Mouse (Mus musculus) CH12.LX (cell line): Measurements from ENCODE around the gene Cldn7. TPM values are rescaled to one million over a fixed set of nuclear protein-coding genes. Genes with fewer than 3 reads are reported as not detected.

Experiments
- DNase-seq: peaks from one replicate; pipeline ENCODE4 v3.0.0-alpha.2; 2013; ENCODE audit errors: extremely low read depth
- H3K27ac ChIP-seq: 2 replicates; pipeline ENCODE4 v1.5.1; 2012; ENCODE audit warnings: low read depth, mild to moderate bottlenecking, control low read depth, moderate library complexity; ENCODE audit not compliant: insufficient read depth
- H3K27me3 ChIP-seq: replicated peaks from 2 replicates; pipeline ENCODE3; 2012; ENCODE audit warnings: inconsistent platforms
- H3K36me3 ChIP-seq, 2 experiments: replicated peaks in 1 of 2; 2 replicates each; pipeline versions ENCODE3 to v1.6.1; 2012; ENCODE audit warnings: inconsistent platforms in 1 of 2, low read length in 1 of 2, mild to moderate bottlenecking in 1 of 2, mixed read lengths in 1 of 2, moderate library complexity in 1 of 2; ENCODE audit not compliant: control insufficient read depth in 1 of 2, insufficient read depth in 1 of 2
- H3K4me1 ChIP-seq, 2 experiments: 2 replicates each; pipeline ENCODE4 v1.6.1; 2012; ENCODE audit warnings: inconsistent platforms in 1 of 2, moderate library complexity in 1 of 2; ENCODE audit not compliant: insufficient read depth in 2 of 2, control insufficient read depth in 1 of 2
- H3K4me2 ChIP-seq: 2 replicates; pipeline ENCODE4 v1.6.1; 2012; ENCODE audit warnings: low read depth, mild to moderate bottlenecking, control low read depth; ENCODE audit not compliant: poor library complexity, insufficient read depth, severe bottlenecking
- H3K4me3 ChIP-seq, 3 experiments: fragments of 150-350 bp in 1 of 3; sonication (generic) in 1 of 3; replicated peaks in 1 of 3; 2 replicates each; pipeline versions ENCODE3 to v1.5.1; 2011 to 2012; ENCODE audit warnings: low read depth in 2 of 3, low read length in 2 of 3, mild to moderate bottlenecking in 2 of 3, moderate library complexity in 2 of 3, control low read depth in 1 of 3, improper control_type of control experiment in 1 of 3, inconsistent platforms in 1 of 3, mixed read lengths in 1 of 3; ENCODE audit not compliant: poor library complexity in 1 of 3
- H3K79me2 ChIP-seq: replicated peaks from 2 replicates; pipeline ENCODE4 v1.6.1; 2012; ENCODE audit warnings: mild to moderate bottlenecking, moderate library complexity; ENCODE audit not compliant: control insufficient read depth, poor library complexity, insufficient read depth, severe bottlenecking; ENCODE audit errors: extremely low read depth
- H3K9ac ChIP-seq: 2 replicates; pipeline ENCODE4 v1.6.1; 2012; ENCODE audit warnings: low read depth, mild to moderate bottlenecking, control low read depth, moderate library complexity; ENCODE audit not compliant: insufficient read depth
- H3K9me3 ChIP-seq: replicated peaks from 2 replicates; pipeline ENCODE3; 2012; ENCODE audit warnings: low read length, inconsistent platforms, mixed read lengths
- BHLHE40 ChIP-seq: IDR thresholded peaks from 2 replicates; pipeline ENCODE4 v1.6.1; 2011; ENCODE audit warnings: mild to moderate bottlenecking, low read depth, low read length, improper control_type of control experiment
- CTCF ChIP-seq, 2 experiments: IDR thresholded peaks in 1 of 2; conservative IDR thresholded peaks in 1 of 2; 2 replicates each; pipeline ENCODE4 v1.5.1; 2011 to 2012; ENCODE audit warnings: low read depth in 2 of 2, low read length in 2 of 2, improper control_type of control experiment in 1 of 2, inconsistent platforms in 1 of 2, mild to moderate bottlenecking in 1 of 2, moderate library complexity in 1 of 2
- E2F4 ChIP-seq: IDR thresholded peaks from 2 replicates; pipeline ENCODE4 v1.6.1; 2011; ENCODE audit warnings: low read depth, low read length, improper control_type of control experiment; ENCODE audit not compliant: insufficient replicate concordance
- ELF1 ChIP-seq: IDR thresholded peaks from 2 replicates; pipeline ENCODE4 v1.6.1; 2014; ENCODE audit warnings: low read depth, mild to moderate bottlenecking, inconsistent platforms, low read length, improper control_type of control experiment
- EP300 ChIP-seq: IDR thresholded peaks from 2 replicates; pipeline ENCODE4 v1.6.1; 2011; ENCODE audit warnings: low read length, improper control_type of control experiment
- ETS1 ChIP-seq: conservative IDR thresholded peaks from 2 replicates; pipeline ENCODE4 v1.6.1; 2012; ENCODE audit warnings: low read depth, mild to moderate bottlenecking, inconsistent platforms, low read length, improper control_type of control experiment, moderate library complexity
- GABPA ChIP-seq: IDR thresholded peaks from 2 replicates; pipeline ENCODE4 v1.6.1; 2012; ENCODE audit warnings: low read depth, low read length, improper control_type of control experiment, inconsistent platforms; ENCODE audit not compliant: insufficient replicate concordance
- JUN ChIP-seq: IDR thresholded peaks from 2 replicates; pipeline ENCODE4 v1.6.1; 2011; ENCODE audit warnings: low read depth, mild to moderate bottlenecking, low read length, improper control_type of control experiment, moderate library complexity; ENCODE audit not compliant: insufficient read depth
- KAT2A ChIP-seq: IDR thresholded peaks from 2 replicates; pipeline ENCODE4 v1.6.1; 2012; ENCODE audit warnings: low read length, improper control_type of control experiment, inconsistent platforms; ENCODE audit not compliant: insufficient replicate concordance
- MAZ ChIP-seq: IDR thresholded peaks from 2 replicates; pipeline ENCODE4 v1.6.1; 2012; ENCODE audit warnings: low read depth, mild to moderate bottlenecking, inconsistent platforms, low read length, improper control_type of control experiment, moderate library complexity
- MEF2A ChIP-seq: IDR thresholded peaks from 2 replicates; pipeline ENCODE4 v1.6.1; 2014; ENCODE audit warnings: low read depth, mild to moderate bottlenecking, inconsistent platforms, low read length, improper control_type of control experiment, borderline replicate concordance
- NELFE ChIP-seq: IDR thresholded peaks from 2 replicates; pipeline ENCODE4 v1.6.1; 2011; ENCODE audit warnings: low read depth, low read length, improper control_type of control experiment
- NRF1 ChIP-seq: IDR thresholded peaks from 2 replicates; pipeline ENCODE4 v1.6.1; 2014; ENCODE audit warnings: low read depth, mild to moderate bottlenecking, inconsistent platforms, low read length, improper control_type of control experiment, moderate library complexity
- PAX5 ChIP-seq: IDR thresholded peaks from 2 replicates; pipeline ENCODE4 v1.6.1; 2012; ENCODE audit warnings: low read length, inconsistent platforms, mixed read lengths
- POLR2A ChIP-seq: IDR thresholded peaks from 2 replicates; pipeline ENCODE4 v1.6.1; 2011; ENCODE audit warnings: low read depth, mild to moderate bottlenecking, improper control_type of control experiment, low read length
- RAD21 ChIP-seq: IDR thresholded peaks from 2 replicates; pipeline ENCODE4 v1.6.1; 2011; ENCODE audit warnings: low read depth, mild to moderate bottlenecking, low read length, improper control_type of control experiment, moderate library complexity
- SIN3A ChIP-seq: IDR thresholded peaks from 2 replicates; pipeline ENCODE4 v1.6.1; 2012; ENCODE audit warnings: low read length, improper control_type of control experiment, inconsistent platforms
- SMC3 ChIP-seq: IDR thresholded peaks from 2 replicates; pipeline ENCODE4 v1.6.1; 2011; ENCODE audit warnings: low read depth, low read length, improper control_type of control experiment
- UBTF ChIP-seq: IDR thresholded peaks from 2 replicates; pipeline ENCODE4 v1.6.1; 2012; ENCODE audit warnings: low read depth, mild to moderate bottlenecking, inconsistent platforms, low read length, improper control_type of control experiment, moderate library complexity
- USF2 ChIP-seq: conservative IDR thresholded peaks from 2 replicates; pipeline ENCODE4 v1.6.1; 2011; ENCODE audit warnings: low read depth, low read length, improper control_type of control experiment
- ZNF384 ChIP-seq: IDR thresholded peaks from 2 replicates; pipeline ENCODE4 v1.6.1; 2012; ENCODE audit warnings: low read depth, low read length, improper control_type of control experiment, inconsistent platforms
- dilution Hi-C: fragments of 300-500 bp; cut with MboI; formaldehyde crosslinking; loops from 2 replicates; pipeline ENCODE4 v1.14.3; 2020; ENCODE audit warnings: low sequenced_read_pairs; ENCODE audit not compliant: extremely low pct_unique_long_range_greater_than_20kb, extremely low pct_ligation_motif_present
- in situ Hi-C: fragments of 300-500 bp; cut with MboI; formaldehyde crosslinking; loops from 3 replicates; pipeline ENCODE4 v1.14.3; 2019; ENCODE audit warnings: low sequenced_read_pairs, low pct_ligation_motif_present, low pct_unique_long_range_greater_than_20kb, mixed read lengths
- polyA plus RNA-seq: library from polyadenylated mRNA; unstranded; fragments of >175 nt; gene quantifications from 2 replicates; pipeline ENCODE4 v1.2.1, GENCODE M21; 2012; ENCODE audit warnings: low read depth; ENCODE audit not compliant: insufficient read length
- total RNA-seq, 2 experiments: library from RNA; depleted of rRNA; stranded (reverse); fragments of 300-350 nt in 1 of 2; fragments of >200 nt in 1 of 2; gene quantifications; 2 replicates each; pipeline ENCODE4 v1.2.3; 2012 to 2014

The Cldn7 gene
- total and polyA plus RNA-seq, 3 experiments = not detected

DNA sequence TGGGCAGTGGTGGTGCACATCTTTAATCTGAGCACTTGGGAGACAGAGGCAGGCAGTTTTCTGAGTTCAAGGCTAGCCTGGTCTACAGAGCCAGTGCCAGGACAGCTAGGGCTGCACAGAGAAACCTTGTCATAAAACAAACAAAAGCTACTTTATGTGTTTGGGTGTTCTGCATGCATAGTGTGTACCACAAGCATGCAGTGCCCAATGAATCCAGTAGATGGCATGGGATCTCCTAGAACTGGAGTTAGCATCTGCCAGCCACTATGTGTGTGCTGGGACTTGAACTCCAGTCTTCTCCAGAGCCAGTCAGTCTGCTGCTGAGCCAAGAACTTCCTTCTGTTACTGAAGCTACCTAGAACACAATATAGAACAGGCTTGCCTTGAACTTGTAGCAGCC lies 37.3 kb downstream of the Cldn7 start:
- Histone ChIP-seq H3K9ac (no peak overlapping the region), H3K36me3 (peaks cover 46 to 78% of the 10 kb centered on the region in 2 experiments), H3K9me3 (no peaks in the 10 kb centered on the region), H3K79me2 (peaks cover 39% of the 10 kb centered on the region), H3K4me3 (no peak overlapping the region), H3K27ac (no peak overlapping the region), H3K27me3 (no peaks in the 10 kb centered on the region), H3K4me1 (peaks cover 12 to 63% of the 10 kb centered on the region in 2 experiments), H3K4me2 (0 out of 2 replicates have a peak overlapping the region, but pooled peaks have one; percentile 72)
- peak; percentile 84 for DNase-seq
- in situ Hi-C loops (loop anchor here (25.0 kb wide), 1 partner anchor 915 kb away; the partner anchor contains the start of genes Per1 and Vamp2), dilution Hi-C loops (no loop called here)
- TF ChIP-seq CTCF (conservative IDR thresholded peaks at IDR 0.05 in 1 of 2, IDR thresholded peaks at IDR 0.05 in 1 of 2; ENCODE audit: low read depth in 2 of 2, low read length in 2 of 2) (peak; percentile 73 to 75), NRF1 (no peak), RAD21 (peak; percentile 63), ELF1 (no peak), SMC3 (peak; percentile 33)

DNA sequence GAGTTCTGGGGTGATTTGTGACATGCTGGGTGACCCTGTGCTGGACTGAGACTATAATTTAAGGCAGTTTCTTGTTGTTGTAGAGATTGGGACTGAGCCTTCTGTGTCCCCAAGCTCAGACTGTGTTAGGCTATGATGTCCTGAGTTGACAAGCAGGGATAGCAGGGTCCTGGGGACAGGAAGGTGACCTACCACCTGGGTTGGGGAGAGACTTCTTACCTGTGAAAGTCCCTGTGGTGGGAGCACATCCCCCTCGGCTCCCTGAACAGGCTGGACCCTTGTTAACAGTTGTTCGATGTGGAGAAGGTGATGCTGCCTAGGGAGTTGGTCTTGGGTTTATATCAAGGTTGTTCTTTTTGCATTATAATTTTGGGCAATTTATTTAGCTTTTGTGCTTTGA lies 37.9 kb downstream of the Cldn7 start:
- Histone ChIP-seq H3K4me1 (peaks cover 12 to 61% of the 10 kb centered on the region in 2 experiments), H3K27ac (no peak overlapping the region), H3K4me3 (no peak overlapping the region), H3K9ac (no peak overlapping the region), H3K36me3 (peaks cover 52 to 83% of the 10 kb centered on the region in 2 experiments), H3K79me2 (peaks cover 37% of the 10 kb centered on the region), H3K27me3 (no peaks in the 10 kb centered on the region), H3K9me3 (no peaks in the 10 kb centered on the region), H3K4me2 (no peak overlapping the region; the same call in 1 of the 2 replicates)
- TF ChIP-seq POLR2A (no peak), KAT2A (no peak), PAX5 (no peak), NELFE (no peak), USF2 (no peak), BHLHE40 (no peak), NRF1 (no peak), UBTF (no peak), E2F4 (no peak), MEF2A (no peak), ELF1 (no peak), JUN (no peak), SIN3A (no peak), MAZ (no peak), GABPA (no peak), ETS1 (no peak), EP300 (no peak), ZNF384 (no peak), SMC3 (no peak)
- dilution Hi-C loops (no loop called here), in situ Hi-C loops (loop anchor here (25.0 kb wide), 1 partner anchor 915 kb away; the partner anchor contains the start of genes Per1 and Vamp2)
- no peak for DNase-seq
